Mouse (Mus musculus) midbrain, embryonic 11.5 days (tissue): ENCODE data around the gene Slc5a10. TPM values are rescaled to one million over a fixed set of nuclear protein-coding genes. Genes with fewer than 3 reads are reported as not detected.

Experiments used
- ATAC-seq: fragments of 200-750 bp; cut with Nextera tagmentation; 2 replicates; pipeline ENCODE4 v1.8.0; 2017; ENCODE audit warnings: moderate TSS enrichment, moderate library complexity; ENCODE audit not compliant: low FRiP score
- DNase-seq: peaks from one replicate; pipeline ENCODE4 v3.0.0; 2015; ENCODE audit warnings: low spot score; ENCODE audit errors: missing footprints
- H3K27ac ChIP-seq: fragments of 300-500 bp; sonication (generic); 2 replicates; pipeline ENCODE4 v1.5.1; 2014; ENCODE audit warnings: low read depth, low read length
- H3K27me3 ChIP-seq: fragments of 300-500 bp; sonication (generic); 2 replicates; pipeline ENCODE4 v1.6.1; 2014; ENCODE audit warnings: mild to moderate bottlenecking, low read length, moderate library complexity, mixed read lengths; ENCODE audit not compliant: control insufficient read depth, insufficient read depth
- H3K36me3 ChIP-seq: fragments of 300-500 bp; sonication (generic); 2 replicates; pipeline ENCODE4 v1.6.1; 2014; ENCODE audit warnings: mild to moderate bottlenecking, low read length, moderate library complexity, mixed read lengths; ENCODE audit not compliant: control insufficient read depth, insufficient read depth
- H3K4me1 ChIP-seq: fragments of 300-500 bp; sonication (generic); 2 replicates; pipeline ENCODE4 v1.6.1; 2014; ENCODE audit warnings: low read length; ENCODE audit not compliant: control insufficient read depth, insufficient read depth
- H3K4me2 ChIP-seq: fragments of 300-500 bp; sonication (generic); 2 replicates; pipeline ENCODE4 v1.6.1; 2014; ENCODE audit warnings: mild to moderate bottlenecking, moderate library complexity
- H3K4me3 ChIP-seq: fragments of 300-500 bp; sonication (generic); 2 replicates; pipeline ENCODE4 v1.5.1; 2014; ENCODE audit warnings: low read depth, low read length
- H3K9ac ChIP-seq: fragments of 300-500 bp; sonication (generic); 2 replicates; pipeline ENCODE4 v1.6.1; 2014; ENCODE audit warnings: low read length
- H3K9me3 ChIP-seq: fragments of 300-500 bp; sonication (generic); 2 replicates; pipeline ENCODE4 v1.6.1; 2016; ENCODE audit warnings: low read length; ENCODE audit not compliant: control insufficient read depth
- WGBS: fragments of 180-500 bp; shearing (Covaris S2); extraction: QIAGEN DNeasy Blood & Tissue Kit; methylation state at CpG from one replicate; pipeline ENCODE4 v1.1.7; 2014; 5-methylcytosine and 5-hydroxymethylcytosine counted together
- polyA plus RNA-seq: library from polyadenylated mRNA; unstranded; fragments of >200 nt; fragmentation: Nextera tagmentation; extraction: Ambion mirVana; gene quantifications from 2 replicates; pipeline ENCODE4 v1.2.1, GENCODE M21; 2014

Slc5a10 gene
- polyA plus RNA-seq, 1 experiment from 2014 or later, result not detected

- H3K36me3 ChIP-seq, result peaks cover 17% of the 10 kb centered on the region; the same call in 1 of the 2 replicates
- ATAC-seq (no peak), DNase-seq (no peak)
- H3K27me3 ChIP-seq, result no peaks in the 10 kb centered on the region
- H3K4me3 ChIP-seq, result no peak overlapping the region
- H3K27ac ChIP-seq, result no peak overlapping the region
- H3K9ac ChIP-seq, result no peak overlapping the region
- H3K4me2 ChIP-seq, result no peak overlapping the region
- WGBS, result 100% methylated on average over 1 of the region's 1 CpGs
- no peaks in the 10 kb centered on the region for H3K9me3 ChIP-seq
- no peaks in the 10 kb centered on the region for H3K4me1 ChIP-seq
These were observed 19.9 kb upstream of the Slc5a10 start for GRCm38 (mm10) chr11:61740500-61740899.

- Histone ChIP-seq H3K27me3 (no peaks in the 10 kb centered on the region), H3K9me3 (no peaks in the 10 kb centered on the region), H3K27ac (no peak overlapping the region), H3K4me2 (no peak overlapping the region), H3K9ac (no peak overlapping the region), H3K4me3 (no peak overlapping the region), H3K36me3 (peaks cover 18% of the 10 kb centered on the region; the same call in 1 of the 2 replicates), H3K4me1 (no peaks in the 10 kb centered on the region)
- ATAC-seq (no peak), DNase-seq (no peak)
- 90% methylated on average over 1 of the region's 1 CpGs for WGBS
These were observed 16.7 kb upstream of the Slc5a10 start for GRCm38 (mm10) chr11:61737290-61737689.

DNA sequence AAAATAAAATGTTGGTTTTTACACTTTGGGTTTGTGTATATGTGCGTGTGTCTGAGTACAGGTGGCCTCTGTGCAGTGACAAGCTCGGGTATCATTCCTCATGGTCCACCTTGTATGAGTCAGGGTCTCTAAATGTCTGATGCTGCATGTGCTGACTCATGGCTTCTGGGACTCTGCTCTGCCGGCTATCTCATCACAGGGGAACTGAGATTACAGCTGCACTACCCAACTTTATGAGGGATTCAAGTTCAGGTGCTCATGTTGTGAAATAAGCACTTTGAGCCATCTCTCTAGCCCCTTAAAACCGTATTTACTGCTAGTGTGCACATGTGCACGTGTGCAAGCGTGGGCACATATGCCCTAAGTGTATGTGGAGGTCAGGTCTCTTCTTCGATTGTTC is 12.0 kb upstream of the Slc5a10 start:
- no peak overlapping the region for H3K4me2 ChIP-seq
- DNase-seq (no peak), ATAC-seq (no peak)
- H3K4me3 ChIP-seq, result no peak overlapping the region
- H3K9ac ChIP-seq, result no peak overlapping the region
- peaks cover 6% of the 10 kb centered on the region; the same call in 1 of the 2 replicates for H3K36me3 ChIP-seq
- no peaks in the 10 kb centered on the region for H3K9me3 ChIP-seq
- no peak overlapping the region for H3K27ac ChIP-seq
- WGBS, result 90% methylated on average over 7 of the region's 7 CpGs
- no peaks in the 10 kb centered on the region for H3K4me1 ChIP-seq
- H3K27me3 ChIP-seq, result no peaks in the 10 kb centered on the region

GRCm38 (mm10) chr11:61728037-61728436 is 7.4 kb upstream of the Slc5a10 start:
- Histone ChIP-seq H3K9me3 (no peaks in the 10 kb centered on the region), H3K9ac (no peak overlapping the region), H3K4me3 (no peak overlapping the region), H3K4me2 (no peak overlapping the region), H3K36me3 (peaks cover 2% of the 10 kb centered on the region; the same call in 1 of the 2 replicates), H3K27ac (no peak overlapping the region), H3K4me1 (no peaks in the 10 kb centered on the region), H3K27me3 (no peaks in the 10 kb centered on the region)
- ATAC-seq (no peak), DNase-seq (no peak)
- WGBS, result 94% methylated on average over 2 of the region's 2 CpGs

GRCm38 (mm10) chr11:61722077-61722476 is 1.5 kb upstream of the Slc5a10 start:
- Histone ChIP-seq H3K36me3 (no peaks in the 10 kb centered on the region), H3K27ac (no peak overlapping the region), H3K9me3 (no peaks in the 10 kb centered on the region), H3K4me3 (no peak overlapping the region), H3K27me3 (no peaks in the 10 kb centered on the region), H3K4me2 (no peak overlapping the region), H3K4me1 (no peaks in the 10 kb centered on the region), H3K9ac (no peak overlapping the region)
- ATAC-seq, result no peak
- DNase-seq, result no peak
- 69% methylated on average over 5 of the region's 5 CpGs for WGBS

DNA sequence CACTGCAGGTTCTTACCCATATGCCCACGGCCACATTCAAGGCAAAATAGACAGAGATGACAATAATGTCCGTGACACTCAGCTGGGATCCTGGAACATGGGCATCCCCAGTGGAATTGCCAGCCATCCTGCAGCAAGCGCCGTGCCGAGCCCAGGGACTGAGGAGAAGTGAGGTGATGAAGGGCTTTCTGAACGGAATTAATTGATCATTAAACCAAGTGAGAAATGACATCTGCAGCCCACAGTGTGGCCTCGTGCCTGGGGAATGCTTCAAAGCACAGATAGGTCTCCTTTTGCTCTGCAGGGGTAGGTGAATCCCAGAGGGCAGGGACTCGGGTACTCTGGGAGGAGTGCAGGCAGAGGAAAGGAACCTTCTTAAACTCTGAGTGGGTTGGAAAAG is 800 bp downstream of the Slc5a10 start:
- H3K36me3 ChIP-seq, result no peaks in the 10 kb centered on the region
- no peaks in the 10 kb centered on the region for H3K9me3 ChIP-seq
- H3K27me3 ChIP-seq, result no peaks in the 10 kb centered on the region
- DNase-seq (no peak), ATAC-seq (no peak)
- H3K4me1 ChIP-seq, result no peaks in the 10 kb centered on the region
- 76% methylated on average over 8 of the region's 8 CpGs for WGBS
- H3K4me2 ChIP-seq, result no peak overlapping the region
- H3K4me3 ChIP-seq, result no peak overlapping the region
- H3K9ac ChIP-seq, result no peak overlapping the region
- no peak overlapping the region for H3K27ac ChIP-seq

DNA sequence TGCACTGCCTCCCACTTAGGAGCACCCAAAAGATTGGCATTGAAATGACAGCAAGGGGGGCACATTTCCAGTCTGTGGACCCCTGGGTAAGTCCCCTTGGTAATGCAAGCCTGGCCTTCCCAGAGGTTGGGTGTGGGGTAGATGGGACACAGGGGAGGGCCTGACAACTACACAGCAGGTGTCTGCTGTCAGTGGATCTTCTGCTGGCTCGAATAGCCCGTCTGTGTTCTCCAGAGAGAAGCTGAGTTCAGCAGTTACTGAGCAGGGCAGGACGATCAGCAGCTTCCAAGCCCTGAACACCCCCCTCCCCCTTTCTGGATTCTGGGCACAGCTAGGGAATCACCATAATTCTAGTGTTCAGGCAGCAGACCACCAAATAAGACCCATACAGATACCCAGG is 1.2 kb downstream of the Slc5a10 start:
- no peak overlapping the region for H3K9ac ChIP-seq
- DNase-seq, result no peak
- H3K27me3 ChIP-seq, result no peaks in the 10 kb centered on the region
- no peaks in the 10 kb centered on the region for H3K9me3 ChIP-seq
- H3K4me3 ChIP-seq, result no peak overlapping the region
- H3K27ac ChIP-seq, result no peak overlapping the region
- H3K36me3 ChIP-seq, result no peaks in the 10 kb centered on the region
- H3K4me2 ChIP-seq, result no peak overlapping the region
- no peaks in the 10 kb centered on the region for H3K4me1 ChIP-seq
- WGBS, result 58% methylated on average over 3 of the region's 3 CpGs
- no peak for ATAC-seq

GRCm38 (mm10) chr11:61717990-61718389 is 2.6 kb downstream of the Slc5a10 start:
- H3K4me1 ChIP-seq, result no peaks in the 10 kb centered on the region
- H3K36me3 ChIP-seq, result no peaks in the 10 kb centered on the region
- ATAC-seq, result no peak
- no peak overlapping the region for H3K9ac ChIP-seq
- H3K27me3 ChIP-seq, result no peaks in the 10 kb centered on the region
- H3K4me2 ChIP-seq, result no peak overlapping the region
- no peak overlapping the region for H3K4me3 ChIP-seq
- no peak for DNase-seq
- no peak overlapping the region for H3K27ac ChIP-seq
- H3K9me3 ChIP-seq, result no peaks in the 10 kb centered on the region
- WGBS, result 68% methylated on average over 5 of the region's 5 CpGs

DNA sequence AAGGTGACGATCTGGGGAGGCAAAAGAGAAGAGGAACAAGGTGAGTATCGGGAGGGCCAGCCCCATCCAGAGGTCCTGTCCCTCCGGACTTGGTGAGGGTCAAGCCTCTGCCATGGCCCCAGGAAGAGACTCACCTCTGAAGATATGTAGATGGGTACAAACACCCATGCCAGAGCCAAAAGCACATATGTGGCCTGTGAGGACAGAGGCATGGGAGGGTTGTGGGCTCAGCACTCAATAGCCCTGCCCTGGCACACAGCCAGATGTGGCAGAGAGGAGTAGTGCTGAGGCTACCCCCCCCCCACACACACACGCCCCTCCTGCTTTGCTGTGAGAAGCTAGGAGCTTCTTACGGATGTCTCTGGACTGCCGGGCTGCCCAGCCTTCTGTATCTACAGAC is 5.5 kb downstream of the Slc5a10 start:
- H3K36me3 ChIP-seq, result no peaks in the 10 kb centered on the region
- ATAC-seq, result no peak
- 70% methylated on average over 6 of the region's 6 CpGs for WGBS

More for the DNA sequence above, 5.5 kb downstream of the Slc5a10 start:
- Histone ChIP-seq H3K4me3 (no peak overlapping the region), H3K27me3 (no peaks in the 10 kb centered on the region), H3K4me2 (no peak overlapping the region), H3K9me3 (no peaks in the 10 kb centered on the region), H3K27ac (no peak overlapping the region), H3K4me1 (no peaks in the 10 kb centered on the region), H3K9ac (no peak overlapping the region)
- DNase-seq, result no peak
